Mouse (Mus musculus): ENCODE results near the gene Sigirr. TPM values are rescaled to one million over a fixed set of nuclear protein-coding genes. Genes with fewer than 3 reads are reported as not detected.
A peak's percentile ranks its signal among the peaks of the same experiment; 100 is the strongest.

Gene Sigirr
- polyA plus RNA-seq, 1 experiment from 2014 or later: 2.2 TPM

DNA sequence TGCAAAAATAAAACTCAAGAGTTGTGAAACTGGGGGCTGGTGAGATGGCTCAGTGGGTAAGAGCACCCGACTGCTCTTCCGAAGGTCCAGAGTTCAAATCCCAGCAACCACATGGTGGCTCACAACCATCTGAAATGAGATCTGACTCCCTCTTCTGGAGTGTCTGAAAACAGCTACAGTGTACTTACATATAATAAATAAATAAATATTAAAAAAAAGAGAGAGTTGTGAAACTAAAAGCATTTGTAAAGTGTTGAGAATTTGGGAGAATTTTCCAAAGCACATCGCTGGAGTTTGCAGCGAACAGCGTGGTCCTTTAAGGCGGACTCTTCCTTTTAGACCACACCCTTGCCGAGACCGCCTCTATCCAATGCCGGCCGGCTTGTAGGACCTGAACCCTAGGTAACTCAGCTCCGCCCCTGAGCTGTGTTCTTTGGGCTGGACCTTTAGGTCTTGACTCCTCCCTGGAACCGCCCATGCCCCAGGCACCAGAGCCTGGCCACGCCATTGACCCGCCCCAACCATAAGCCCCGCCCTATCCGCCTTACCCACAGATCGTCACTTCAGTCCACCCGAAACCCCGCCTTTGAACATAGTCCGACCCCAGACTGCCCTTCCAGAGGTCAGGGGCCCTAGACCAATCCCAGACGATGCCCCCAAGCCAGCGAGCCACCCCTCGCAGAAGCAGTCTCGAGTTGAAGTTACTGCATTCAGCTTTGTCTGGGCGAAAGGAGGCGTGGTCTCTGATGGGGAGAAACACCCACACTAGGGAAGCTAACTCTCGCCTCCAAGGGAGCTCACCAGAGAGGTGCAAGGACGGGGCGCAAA is 22.5 kb upstream of the Sigirr start:
- Histone ChIP-seq H3K9me3 (no peaks in the 10 kb centered on the region), H3K4me1 (peaks cover 14% of the 10 kb centered on the region), H3K27me3 (replicated peaks; ENCODE audit: low read depth, poor library complexity, severe bottlenecking) (peaks cover 7% of the 10 kb centered on the region), H3K27ac (replicated peaks) (peak overlapping the region; percentile 84), H3K4me3 (peak overlapping the region; percentile 59), H3K36me3 (replicated peaks) (no peaks in the 10 kb centered on the region)
- 2% methylated on average over 29 of the region's 29 CpGs for WGBS
- peak; percentile 99 for DNase-seq (ENCODE audit: low spot score)

DNA sequence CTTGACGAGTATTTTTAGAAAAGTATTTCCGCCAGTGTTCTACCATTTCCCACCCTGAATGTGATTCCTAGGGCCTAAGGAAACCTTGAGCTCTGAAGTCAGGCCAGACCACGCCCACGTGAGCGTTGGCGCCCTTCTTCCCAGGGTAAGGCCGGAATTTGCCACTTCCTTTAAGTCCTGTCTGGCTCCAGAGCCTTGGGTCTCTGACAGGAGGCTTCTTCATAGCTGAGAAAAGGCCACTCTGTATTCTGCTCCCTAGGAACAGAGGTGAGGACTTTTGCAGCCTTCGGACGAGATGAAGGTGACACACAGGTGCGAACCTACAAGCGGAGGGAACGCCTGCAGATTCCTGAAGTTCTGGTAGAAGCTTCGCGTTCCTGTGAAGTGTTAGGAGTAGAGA is 21.9 kb upstream of the Sigirr start, which contains the start of gene Ptdss2:
Ptdss2 (plus strand) TSS at position 138 of the 400 bp plus-strand sequence.
- WGBS: 45% methylated on average over 14 of the region's 14 CpGs
- Histone ChIP-seq H3K9me3 (no peaks in the 10 kb centered on the region), H3K36me3 (replicated peaks) (no peaks in the 10 kb centered on the region), H3K27ac (replicated peaks) (peak within 1 kb of the TSS; percentile 84), H3K4me1 (peaks cover 19% of the 10 kb centered on the region), H3K27me3 (replicated peaks; ENCODE audit: low read depth, poor library complexity, severe bottlenecking) (peaks cover 14% of the 10 kb centered on the region), H3K4me3 (peak within 1 kb of the TSS; percentile 59)
- DNase-seq (ENCODE audit: low spot score): peak; percentile 23

DNA sequence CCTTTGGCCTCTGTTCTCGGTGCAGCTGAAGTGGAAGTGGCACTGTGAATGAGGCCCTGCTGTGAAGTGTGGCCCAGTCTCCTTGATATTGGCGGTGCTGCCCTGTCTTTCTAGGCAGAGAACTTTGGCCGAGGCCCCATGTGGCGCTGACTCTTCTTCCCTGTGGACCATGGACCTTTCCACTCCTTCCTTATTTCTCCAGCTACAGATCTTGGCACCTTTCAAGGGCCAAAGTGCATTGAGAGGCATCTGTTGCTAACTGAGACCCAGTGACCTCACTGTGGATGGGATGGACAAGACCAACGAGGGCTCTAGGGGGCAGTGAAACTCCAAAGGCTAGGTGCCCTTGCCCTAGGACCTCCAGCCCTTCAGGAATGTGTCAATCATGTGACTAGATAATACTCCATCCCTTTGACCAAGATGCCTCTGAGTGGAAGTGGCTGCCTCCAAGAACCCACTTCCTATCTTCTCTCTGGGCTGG is 20.7 kb upstream of the Sigirr start:
- Histone ChIP-seq H3K9me3 (no peaks in the 10 kb centered on the region), H3K27me3 (replicated peaks; ENCODE audit: low read depth, poor library complexity, severe bottlenecking) (peaks cover 25% of the 10 kb centered on the region), H3K4me3 (no peak overlapping the region), H3K36me3 (replicated peaks) (no peaks in the 10 kb centered on the region), H3K27ac (replicated peaks) (no peak overlapping the region), H3K4me1 (peaks cover 19% of the 10 kb centered on the region)
- 77% methylated on average over 5 of the region's 5 CpGs for WGBS
- DNase-seq (ENCODE audit: low spot score): no peak

DNA sequence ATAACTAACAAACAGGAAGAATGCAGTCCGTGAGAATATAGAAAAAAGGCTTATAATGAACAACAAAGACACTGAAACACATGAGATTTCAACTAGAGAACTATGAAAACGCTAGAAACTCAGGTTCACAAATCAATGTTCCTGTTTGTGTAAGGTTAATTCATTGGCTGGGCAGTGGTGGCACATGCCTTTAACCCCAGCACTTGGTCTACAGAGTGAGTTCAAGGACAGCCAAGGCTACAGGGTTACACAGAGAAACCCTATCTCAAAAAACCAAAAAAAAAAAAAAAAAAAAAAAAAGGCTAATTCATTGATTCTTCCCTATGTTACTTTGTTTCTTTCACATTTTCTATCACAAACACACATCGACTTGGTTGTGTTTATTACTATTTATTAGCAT is 20.2 kb upstream of the Sigirr start:
- H3K27me3 ChIP-seq (replicated peaks; ENCODE audit: low read depth, poor library complexity, severe bottlenecking): peaks cover 28% of the 10 kb centered on the region
- no peak for DNase-seq (ENCODE audit: low spot score)
- 89% methylated on average over 3 of the region's 3 CpGs for WGBS

DNA sequence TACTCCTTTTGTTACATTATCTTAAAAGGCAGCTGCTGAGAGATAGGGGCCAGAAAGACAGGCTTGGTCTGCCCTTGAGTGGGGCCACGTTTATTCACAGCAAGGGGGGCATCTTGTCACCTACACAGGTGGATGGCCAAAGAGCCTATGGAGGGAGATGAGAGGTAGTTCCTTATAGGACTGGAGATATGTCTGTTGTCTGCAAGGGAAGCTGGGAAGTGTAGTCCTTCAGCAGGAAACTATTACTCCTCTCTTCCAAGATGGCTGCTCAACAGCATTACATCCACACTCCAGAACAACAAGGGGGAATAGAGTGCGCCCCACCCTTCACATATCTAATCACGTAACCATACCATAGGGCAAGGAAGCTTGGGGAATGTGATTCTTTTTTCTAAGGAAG is 19.1 kb upstream of the Sigirr start:
- Histone ChIP-seq H3K4me3 (no peak overlapping the region), H3K36me3 (replicated peaks) (no peaks in the 10 kb centered on the region), H3K27me3 (replicated peaks; ENCODE audit: low read depth, poor library complexity, severe bottlenecking) (peaks cover 34% of the 10 kb centered on the region), H3K9me3 (no peaks in the 10 kb centered on the region), H3K27ac (replicated peaks) (no peak overlapping the region), H3K4me1 (peaks cover 19% of the 10 kb centered on the region)
- DNase-seq (ENCODE audit: low spot score): no peak
- WGBS: 74% methylated on average over 3 of the region's 3 CpGs

More for the DNA sequence above, 20.2 kb upstream of the Sigirr start:
- H3K4me3 ChIP-seq: no peak overlapping the region
- no peaks in the 10 kb centered on the region for H3K36me3 ChIP-seq (replicated peaks)
- no peaks in the 10 kb centered on the region for H3K9me3 ChIP-seq
- H3K4me1 ChIP-seq: peaks cover 19% of the 10 kb centered on the region
- no peak overlapping the region for H3K27ac ChIP-seq (replicated peaks)

DNA sequence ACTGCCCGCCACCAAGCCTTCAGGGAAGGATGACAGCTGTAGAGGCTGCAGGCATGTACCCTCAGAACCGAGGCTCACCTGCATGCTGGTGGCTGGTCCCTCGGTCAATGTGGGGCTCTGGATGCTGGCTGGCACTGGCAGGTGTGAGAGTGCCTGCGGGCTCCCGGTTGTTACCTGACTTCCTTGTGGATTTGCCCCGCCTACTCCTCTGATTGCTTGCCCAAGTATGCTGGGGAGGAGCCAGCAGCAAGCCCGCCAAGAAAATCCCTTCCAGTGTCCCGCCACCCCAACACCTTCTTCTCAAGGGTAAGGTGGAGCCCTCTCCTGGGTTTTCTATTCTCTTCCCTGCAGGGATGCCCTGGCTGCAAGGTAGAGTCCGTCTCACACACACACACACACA is 17.3 kb upstream of the Sigirr start, which contains the start of gene Ano9:
Ano9 (minus strand) TSS at position 171 of the 400 bp plus-strand sequence.
- H3K9me3 ChIP-seq: no peaks in the 10 kb centered on the region
- peak; percentile 25 for DNase-seq (ENCODE audit: low spot score)

DNA sequence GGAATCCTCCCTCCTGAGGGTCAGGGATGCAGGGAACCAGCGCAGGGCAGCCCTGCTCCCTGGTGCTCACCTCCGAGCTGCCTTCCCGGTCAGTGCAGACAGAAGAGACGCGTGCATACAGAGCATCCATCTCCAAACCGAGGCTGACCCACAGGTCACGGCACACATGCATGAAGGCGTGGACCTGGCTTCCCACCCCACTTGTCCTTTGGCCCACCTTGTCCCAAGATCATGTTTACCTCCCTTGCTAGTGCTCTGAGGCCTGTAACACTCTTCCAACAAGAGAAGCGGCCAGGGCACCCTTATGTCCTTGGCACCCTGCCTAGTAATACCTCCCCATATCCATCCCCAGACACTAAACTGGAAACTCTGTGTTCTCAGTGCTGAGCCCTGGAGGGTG is 15.5 kb upstream of the Sigirr start:
- Histone ChIP-seq H3K27me3 (replicated peaks; ENCODE audit: low read depth, poor library complexity, severe bottlenecking) (peaks cover 34% of the 10 kb centered on the region), H3K4me1 (peaks cover 8% of the 10 kb centered on the region; the same call in 1 of the 2 replicates), H3K36me3 (replicated peaks) (no peaks in the 10 kb centered on the region), H3K27ac (replicated peaks) (no peak overlapping the region), H3K9me3 (no peaks in the 10 kb centered on the region), H3K4me3 (no peak overlapping the region)
- no peak for DNase-seq (ENCODE audit: low spot score)
- 90% methylated on average over 9 of the region's 9 CpGs for WGBS

More for the DNA sequence above, 17.3 kb upstream of the Sigirr start, which contains the start of gene Ano9:
- Histone ChIP-seq H3K27me3 (replicated peaks; ENCODE audit: low read depth, poor library complexity, severe bottlenecking) (peaks cover 34% of the 10 kb centered on the region), H3K4me1 (peaks cover 12% of the 10 kb centered on the region), H3K4me3 (peak within 1 kb of the TSS; percentile 40), H3K27ac (replicated peaks) (peak within 1 kb of the TSS; percentile 30; the same call in 1 of the 2 replicates), H3K36me3 (replicated peaks) (no peaks in the 10 kb centered on the region)
- 8% methylated on average over 9 of the region's 9 CpGs for WGBS

DNA sequence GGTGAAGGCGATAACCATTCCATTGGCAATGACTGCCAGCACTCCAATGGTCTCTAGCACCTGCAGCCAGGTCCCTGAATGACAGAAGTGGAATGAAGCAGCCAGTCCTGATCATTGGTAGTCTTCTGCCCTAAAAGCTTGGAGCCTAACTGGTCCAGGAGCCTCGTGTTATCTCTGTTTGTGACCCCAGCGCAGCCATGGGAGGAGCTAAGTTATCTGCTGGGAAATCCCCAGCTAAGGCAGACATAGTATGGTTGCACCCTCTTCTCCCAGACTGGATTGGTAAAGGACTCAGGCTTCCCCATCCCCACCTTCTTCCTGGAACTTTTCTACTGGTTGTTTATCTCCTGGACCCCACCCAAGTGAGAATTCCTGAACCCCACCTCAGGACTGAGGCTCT is 2.8 kb upstream of the Sigirr start:
- H3K27me3 ChIP-seq (replicated peaks; ENCODE audit: low read depth, poor library complexity, severe bottlenecking): peaks cover 57% of the 10 kb centered on the region
- no peaks in the 10 kb centered on the region for H3K9me3 ChIP-seq
- H3K27ac ChIP-seq (replicated peaks): no peak overlapping the region
- WGBS: 77% methylated on average over 3 of the region's 3 CpGs
- no peak overlapping the region for H3K4me3 ChIP-seq
- no peak for DNase-seq (ENCODE audit: low spot score)
- H3K4me1 ChIP-seq: peaks cover 13% of the 10 kb centered on the region
- H3K36me3 ChIP-seq (replicated peaks): no peaks in the 10 kb centered on the region

DNA sequence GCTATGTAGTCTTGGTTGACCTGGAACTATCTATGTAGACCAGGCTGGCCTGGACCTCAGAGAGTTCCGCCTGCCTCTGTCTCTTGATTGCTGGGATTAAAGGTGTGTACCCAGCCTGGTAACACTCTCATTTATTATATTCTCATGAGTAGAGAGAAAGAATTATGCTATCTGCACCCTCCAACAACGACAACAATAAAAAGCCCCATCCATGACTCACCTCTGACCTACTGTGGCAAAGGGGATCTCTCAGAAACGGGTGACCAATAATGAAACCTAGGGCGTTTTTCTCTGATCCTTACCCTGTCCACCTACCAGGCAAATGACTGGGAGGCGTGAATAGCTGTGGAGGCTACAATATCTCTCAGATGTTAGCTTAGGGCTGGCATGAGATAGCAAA is 3.2 kb downstream of the Sigirr start:
- Histone ChIP-seq H3K36me3 (replicated peaks) (no peaks in the 10 kb centered on the region), H3K4me1 (peaks cover 34% of the 10 kb centered on the region), H3K27ac (replicated peaks) (no peak overlapping the region), H3K9me3 (no peaks in the 10 kb centered on the region), H3K4me3 (no peak overlapping the region), H3K27me3 (replicated peaks; ENCODE audit: low read depth, poor library complexity, severe bottlenecking) (peaks cover 88% of the 10 kb centered on the region)
- 81% methylated on average over 5 of the region's 5 CpGs for WGBS
- no peak for DNase-seq (ENCODE audit: low spot score)

DNA sequence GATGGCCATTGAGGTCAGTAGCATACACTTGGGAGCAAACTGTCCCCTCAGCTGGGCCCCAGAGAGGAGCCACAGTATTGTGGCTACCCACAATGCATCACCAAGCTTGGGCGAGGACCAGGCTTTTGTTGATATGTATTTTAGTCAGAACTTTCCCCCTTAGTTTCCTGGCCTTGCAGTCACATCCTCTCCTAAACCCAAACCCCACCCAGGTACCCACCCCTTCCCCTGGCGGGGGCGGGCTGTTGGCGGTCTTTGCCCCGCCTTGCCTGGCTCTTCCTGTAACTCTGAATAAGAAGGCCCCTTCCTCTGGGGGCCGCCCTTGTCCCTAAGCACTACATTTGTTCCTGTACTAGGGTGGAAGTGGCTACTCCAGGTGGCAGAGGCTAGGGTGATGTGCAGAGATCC is 3.7 kb downstream of the Sigirr start:
- H3K27ac ChIP-seq (replicated peaks): no peak overlapping the region
- DNase-seq (ENCODE audit: low spot score): peak; percentile 26
- peak overlapping the region; percentile 11; the same call in 1 of the 2 replicates for H3K4me3 ChIP-seq
- peaks cover 39% of the 10 kb centered on the region for H3K4me1 ChIP-seq
- WGBS: 36% methylated on average over 6 of the region's 6 CpGs
- H3K36me3 ChIP-seq (replicated peaks): no peaks in the 10 kb centered on the region
- H3K27me3 ChIP-seq (replicated peaks; ENCODE audit: low read depth, poor library complexity, severe bottlenecking): peaks cover 88% of the 10 kb centered on the region
- H3K9me3 ChIP-seq: no peaks in the 10 kb centered on the region

DNA sequence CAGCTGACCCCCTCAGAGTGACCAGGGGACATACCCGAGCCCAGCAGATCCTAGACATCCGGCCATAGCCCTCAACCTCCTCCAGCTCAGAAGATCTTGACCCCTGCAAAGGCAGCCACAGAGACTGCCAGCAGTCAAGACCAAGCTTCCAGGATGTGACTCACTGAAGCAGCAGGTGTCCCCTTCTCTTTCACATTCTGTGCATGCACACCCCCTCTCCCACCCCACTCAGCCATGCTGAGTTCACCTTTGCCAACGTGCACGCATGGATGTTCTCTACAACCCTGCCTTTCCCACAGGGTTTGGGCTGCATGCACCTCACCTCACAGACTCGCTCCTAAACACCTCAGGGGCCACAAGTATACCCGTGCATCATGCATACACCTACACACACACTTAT is 4.4 kb downstream of the Sigirr start:
- Histone ChIP-seq H3K9me3 (no peaks in the 10 kb centered on the region), H3K27ac (replicated peaks) (no peak overlapping the region), H3K4me1 (peaks cover 42% of the 10 kb centered on the region), H3K27me3 (replicated peaks; ENCODE audit: low read depth, poor library complexity, severe bottlenecking) (peaks cover 88% of the 10 kb centered on the region), H3K4me3 (peak overlapping the region; percentile 11; the same call in 1 of the 2 replicates), H3K36me3 (replicated peaks) (no peaks in the 10 kb centered on the region)
- DNase-seq (ENCODE audit: low spot score): no peak
- 85% methylated on average over 6 of the region's 6 CpGs for WGBS

DNA sequence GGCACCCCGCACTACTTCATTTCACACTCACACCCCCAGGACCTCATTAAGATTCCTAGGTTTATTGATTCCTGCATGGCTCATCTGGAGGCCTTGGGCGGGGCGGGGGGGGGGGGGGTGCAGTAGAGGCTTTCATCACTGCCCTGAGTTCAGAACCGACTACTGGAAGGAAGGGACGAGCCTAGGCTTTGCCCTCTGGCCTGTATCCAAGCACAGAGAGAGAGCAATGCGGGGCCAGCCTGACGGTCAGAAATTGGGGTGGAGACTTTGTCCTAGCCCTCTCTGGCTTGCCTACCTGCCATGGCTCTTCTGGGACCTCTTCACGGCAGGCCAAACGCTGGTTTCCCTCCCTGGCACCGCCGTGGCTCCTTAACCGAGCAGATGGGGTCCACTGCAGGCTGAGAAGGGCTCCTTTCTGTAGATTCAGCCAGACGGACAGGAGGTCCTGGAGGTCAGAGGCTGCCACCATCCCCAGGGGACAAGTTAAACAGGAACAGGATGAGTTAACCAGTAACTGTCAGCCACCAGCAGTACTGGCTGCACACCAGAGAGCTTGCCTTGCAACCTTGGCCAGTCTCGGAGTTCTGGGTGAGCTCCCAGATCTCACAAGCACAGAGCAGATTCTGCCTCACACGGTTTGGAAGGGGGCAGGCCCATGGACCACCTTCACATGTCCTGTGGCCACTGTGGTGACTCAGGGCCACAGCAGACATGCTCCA is 5.7 kb downstream of the Sigirr start:
- Histone ChIP-seq H3K9me3 (no peaks in the 10 kb centered on the region), H3K36me3 (replicated peaks) (no peaks in the 10 kb centered on the region), H3K27me3 (replicated peaks; ENCODE audit: low read depth, poor library complexity, severe bottlenecking) (peaks cover 88% of the 10 kb centered on the region), H3K4me3 (no peak overlapping the region), H3K4me1 (peaks cover 34% of the 10 kb centered on the region), H3K27ac (replicated peaks) (no peak overlapping the region)
- WGBS: 59% methylated on average over 15 of the region's 15 CpGs
- DNase-seq (ENCODE audit: low spot score): no peak
